Mouse (Mus musculus) midbrain, embryonic 14.5 days (tissue): ENCODE results near the gene Krt222. TPM values are rescaled to one million over a fixed set of nuclear protein-coding genes. Genes with fewer than 3 reads are reported as not detected.
A peak's percentile ranks its signal among the peaks of the same experiment; 100 is the strongest.
"Not testable (repeated sequence)": the region's sequence is repeated elsewhere in the genome, so short reads cannot be mapped to it uniquely, and the experiment has no call there.

Experiments used
- ATAC-seq: fragments of 200-750 bp; cut with Nextera tagmentation; 2 replicates; pipeline ENCODE4 v1.8.0; 2017; ENCODE audit warnings: moderate number of reproducible peaks, moderate library complexity; ENCODE audit not compliant: low FRiP score, low TSS enrichment
- DNase-seq: peaks from one replicate; pipeline ENCODE4 v3.0.0-alpha.2; 2015
- H3K27ac ChIP-seq: fragments of 300-500 bp; sonication (generic); replicated peaks from 2 replicates; pipeline ENCODE4 v1.5.1; 2014; ENCODE audit warnings: mild to moderate bottlenecking, low read depth, low read length, moderate library complexity
- H3K27me3 ChIP-seq: fragments of 300-500 bp; sonication (generic); 2 replicates; pipeline ENCODE4 v1.6.1; 2014; ENCODE audit warnings: low read length, control low read depth, mixed read lengths; ENCODE audit not compliant: control insufficient read depth, insufficient read depth
- H3K36me3 ChIP-seq: fragments of 300-500 bp; sonication (generic); 2 replicates; pipeline ENCODE4 v1.6.1; 2014; ENCODE audit warnings: low read length, control low read depth; ENCODE audit not compliant: control insufficient read depth, insufficient read depth
- H3K4me1 ChIP-seq: fragments of 300-500 bp; sonication (generic); 2 replicates; pipeline ENCODE4 v1.6.1; 2014; ENCODE audit warnings: mild to moderate bottlenecking, antibody characterized with exemption, low read length, control low read depth; ENCODE audit not compliant: control insufficient read depth, insufficient read depth
- H3K4me2 ChIP-seq: fragments of 300-500 bp; sonication (generic); 2 replicates; pipeline ENCODE4 v1.6.1; 2014; ENCODE audit warnings: mild to moderate bottlenecking, low read length, moderate library complexity
- H3K4me3 ChIP-seq: fragments of 300-500 bp; sonication (generic); replicated peaks from 2 replicates; pipeline ENCODE4 v1.5.1; 2014; ENCODE audit warnings: low read depth, low read length
- H3K9ac ChIP-seq: fragments of 300-500 bp; sonication (generic); replicated peaks from 2 replicates; pipeline ENCODE4 v1.6.1; 2014; ENCODE audit warnings: mild to moderate bottlenecking, low read length, moderate library complexity
- H3K9me3 ChIP-seq: fragments of 300-500 bp; sonication (generic); 2 replicates; pipeline ENCODE4 v1.6.1; 2016; ENCODE audit warnings: low read length, control low read depth, mixed read lengths; ENCODE audit not compliant: control insufficient read depth
- WGBS: fragments of 180-500 bp; shearing (Covaris S2); extraction: QIAGEN DNeasy Blood & Tissue Kit; methylation state at CpG from one replicate; pipeline ENCODE4 v1.1.7; 2014; 5-methylcytosine and 5-hydroxymethylcytosine counted together
- polyA plus RNA-seq: library from polyadenylated mRNA; unstranded; fragments of >200 nt; fragmentation: Nextera tagmentation; extraction: Ambion mirVana; gene quantifications from 2 replicates; pipeline ENCODE4 v1.2.1, GENCODE M21; 2014

Krt222 gene
- polyA plus RNA-seq, 1 experiment from 2014 or later: 6.9 TPM

- Histone ChIP-seq H3K36me3 (no peaks in the 10 kb centered on the region), H3K4me2 (no peak overlapping the region), H3K27ac (no peak overlapping the region), H3K4me1 (no peaks in the 10 kb centered on the region), H3K27me3 (no peaks in the 10 kb centered on the region), H3K9ac (no peak overlapping the region), H3K9me3 (no peaks in the 10 kb centered on the region), H3K4me3 (no peak overlapping the region)
- ATAC-seq (no peak), DNase-seq (no peak)
- 66% methylated on average over 5 of the region's 5 CpGs for WGBS
These were observed 6.4 kb upstream of the Krt222 start for GRCm38 (mm10) chr11:99250241-99250640.

DNA sequence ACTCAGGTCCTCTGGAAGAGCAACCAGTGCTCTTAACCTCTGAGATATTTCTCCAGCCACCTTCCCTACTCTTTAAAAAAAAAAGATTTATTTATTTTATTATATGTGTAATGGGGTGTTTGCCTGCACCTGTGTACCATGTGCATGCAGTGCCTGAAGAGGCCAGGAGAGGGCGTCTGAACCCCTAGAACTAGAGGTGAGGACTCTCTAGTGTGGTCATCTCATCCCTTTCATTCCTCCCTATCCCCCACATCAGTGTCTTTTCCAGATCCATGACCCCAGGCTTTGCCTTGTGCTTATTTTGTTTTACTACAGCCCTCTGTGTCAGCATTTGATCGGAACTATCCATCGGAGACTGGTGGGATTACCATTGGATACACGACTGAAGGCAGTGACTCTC lies 5.2 kb upstream of the Krt222 start:
- no peaks in the 10 kb centered on the region for H3K9me3 ChIP-seq
- H3K4me2 ChIP-seq: no peak overlapping the region
- WGBS: 60% methylated on average over 4 of the region's 4 CpGs
- H3K4me3 ChIP-seq: no peak overlapping the region
- ATAC-seq (no peak), DNase-seq (peak; percentile 27)
- H3K27ac ChIP-seq: no peak overlapping the region
- no peaks in the 10 kb centered on the region for H3K4me1 ChIP-seq
- H3K36me3 ChIP-seq: no peaks in the 10 kb centered on the region
- H3K27me3 ChIP-seq: no peaks in the 10 kb centered on the region
- no peak overlapping the region for H3K9ac ChIP-seq

DNA sequence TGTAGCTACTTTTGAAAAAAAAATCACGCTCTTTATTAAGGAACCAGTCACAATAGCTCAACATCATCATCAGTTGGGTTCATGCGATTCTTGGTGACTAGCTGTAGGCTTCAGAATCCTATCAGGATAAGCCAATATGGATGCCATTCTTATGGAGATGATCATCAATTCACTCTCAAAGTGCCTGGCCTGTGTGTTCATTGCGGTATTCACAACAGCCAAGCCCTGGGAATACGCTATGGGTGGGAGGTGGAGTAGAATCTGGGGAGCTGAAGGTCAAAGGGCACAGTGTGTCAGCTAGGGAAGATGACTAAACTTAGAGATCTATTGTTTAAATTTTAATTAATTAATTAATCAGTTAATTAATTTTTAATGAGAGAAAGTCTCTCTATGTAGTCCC lies 4.0 kb upstream of the Krt222 start:
- H3K9me3 ChIP-seq: no peaks in the 10 kb centered on the region
- no peak overlapping the region for H3K4me2 ChIP-seq
- DNase-seq (no peak), ATAC-seq (no peak)
- no peaks in the 10 kb centered on the region for H3K4me1 ChIP-seq
- no peak overlapping the region for H3K9ac ChIP-seq
- no peak overlapping the region for H3K4me3 ChIP-seq
- H3K27ac ChIP-seq: no peak overlapping the region
- H3K27me3 ChIP-seq: no peaks in the 10 kb centered on the region
- WGBS: 92% methylated on average over 4 of the region's 4 CpGs
- H3K36me3 ChIP-seq: no peaks in the 10 kb centered on the region

- H3K27ac ChIP-seq, H3K36me3 ChIP-seq, H3K4me3 ChIP-seq, H3K4me2 ChIP-seq, DNase-seq, ATAC-seq, H3K9me3 ChIP-seq, H3K27me3 ChIP-seq, H3K9ac ChIP-seq, H3K4me1 ChIP-seq: not testable (repeated sequence)
- WGBS: 51% methylated on average over 3 of the region's 3 CpGs
These were observed 634 bp upstream of the Krt222 start for GRCm38 (mm10) chr11:99244519-99244918.

- Histone ChIP-seq H3K4me2 (peak overlapping the region; percentile 52), H3K4me3 (peak overlapping the region; percentile 30), H3K4me1 (no peaks in the 10 kb centered on the region), H3K36me3 (no peaks in the 10 kb centered on the region), H3K9ac (peak overlapping the region; percentile 46), H3K27me3 (no peaks in the 10 kb centered on the region), H3K9me3 (no peaks in the 10 kb centered on the region), H3K27ac (peak overlapping the region; percentile 79)
- no peak for ATAC-seq
- 68% methylated on average over 3 of the region's 3 CpGs for WGBS
- DNase-seq: peak; percentile 2
These were observed 575 bp downstream of the Krt222 start for GRCm38 (mm10) chr11:99243200-99243819.

DNA sequence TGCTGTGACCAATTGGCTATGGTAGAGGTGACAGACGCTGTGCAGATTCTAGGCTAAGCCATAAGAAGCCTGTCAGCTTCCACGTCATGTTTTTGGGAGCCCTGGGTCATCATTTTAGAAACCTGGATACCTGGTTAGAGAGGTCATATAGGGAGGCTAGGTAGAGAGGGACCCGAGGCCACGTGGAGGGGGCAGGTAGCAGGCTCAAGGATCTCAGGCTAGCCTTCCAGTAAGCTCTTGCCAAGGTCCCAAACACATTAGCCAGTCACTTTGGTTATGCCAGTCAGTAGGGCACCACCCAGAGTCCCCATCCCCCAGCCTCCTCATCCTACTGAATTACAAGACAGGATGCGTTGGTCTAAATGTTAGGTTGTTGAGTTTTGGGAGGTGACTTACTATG lies 1.8 kb downstream of the Krt222 start:
- H3K4me2 ChIP-seq: no peak overlapping the region
- no peaks in the 10 kb centered on the region for H3K27me3 ChIP-seq
- H3K4me3 ChIP-seq: no peak overlapping the region
- H3K9ac ChIP-seq: no peak overlapping the region
- no peaks in the 10 kb centered on the region for H3K4me1 ChIP-seq
- no peak for DNase-seq
- no peaks in the 10 kb centered on the region for H3K9me3 ChIP-seq
- no peaks in the 10 kb centered on the region for H3K36me3 ChIP-seq
- H3K27ac ChIP-seq: no peak overlapping the region
- 79% methylated on average over 5 of the region's 5 CpGs for WGBS
- ATAC-seq: no peak

- H3K27ac ChIP-seq: no peak overlapping the region
- H3K27me3 ChIP-seq: no peaks in the 10 kb centered on the region
- no peaks in the 10 kb centered on the region for H3K4me1 ChIP-seq
- no peak overlapping the region for H3K4me3 ChIP-seq
- H3K9ac ChIP-seq: no peak overlapping the region; the same call in 1 of the 2 replicates
- WGBS: 67% methylated on average over 14 of the region's 14 CpGs
- DNase-seq (no peak), ATAC-seq (no peak)
- no peak overlapping the region for H3K4me2 ChIP-seq
- no peaks in the 10 kb centered on the region for H3K9me3 ChIP-seq
- H3K36me3 ChIP-seq: no peaks in the 10 kb centered on the region
These were observed 5.4 kb downstream of the Krt222 start for GRCm38 (mm10) chr11:99238468-99238867.

DNA sequence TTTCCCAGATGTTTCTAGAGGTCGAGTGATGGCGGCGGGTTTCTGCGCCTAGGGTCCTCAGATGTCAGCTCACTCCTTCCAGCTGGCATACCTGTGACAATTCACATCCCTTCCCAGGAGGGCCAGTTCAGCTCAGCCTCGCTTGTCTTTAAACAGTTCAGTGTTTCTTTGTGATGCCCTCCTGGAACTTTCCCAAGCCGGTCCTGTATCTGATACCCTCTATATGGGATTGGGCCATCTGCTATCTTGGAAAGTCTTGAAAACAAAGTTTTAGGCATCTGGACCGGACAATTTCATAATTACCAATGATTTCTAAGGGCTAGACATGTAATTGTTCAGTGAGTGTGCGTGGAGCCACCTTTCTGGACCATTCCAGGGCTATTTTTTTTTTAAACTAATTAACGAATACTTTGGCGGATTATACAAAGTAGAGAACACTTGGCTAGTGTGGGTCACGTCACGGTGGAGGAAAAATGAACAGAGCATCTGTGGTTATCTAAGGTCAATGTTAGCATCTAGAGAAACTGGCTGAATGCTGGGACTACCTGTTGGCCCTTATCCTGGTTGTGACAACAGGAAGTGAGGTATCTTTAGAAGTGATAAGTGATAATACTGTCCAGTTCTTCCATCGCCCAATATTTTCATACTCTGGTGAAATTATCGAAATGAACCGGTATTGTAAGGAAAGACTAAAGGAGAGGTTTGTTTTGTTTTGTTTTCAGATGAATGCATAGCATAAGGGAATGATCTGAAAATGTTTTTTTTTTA lies 12.7 kb downstream of the Krt222 start:
- peaks cover 16% of the 10 kb centered on the region for H3K36me3 ChIP-seq
- no peaks in the 10 kb centered on the region for H3K9me3 ChIP-seq
- no peaks in the 10 kb centered on the region for H3K27me3 ChIP-seq
- peak; percentile 80 for DNase-seq
- ATAC-seq: peak; percentile 46; the same call in 1 of the 2 replicates
- 24% methylated on average over 15 of the region's 15 CpGs for WGBS
- H3K9ac ChIP-seq: peak overlapping the region; percentile 99
- peak overlapping the region; percentile 99 for H3K27ac ChIP-seq
- peak overlapping the region; percentile 91 for H3K4me3 ChIP-seq
- peaks cover 25% of the 10 kb centered on the region for H3K4me1 ChIP-seq
- H3K4me2 ChIP-seq: peak overlapping the region; percentile 87
